In genomic region chr10:98628191-98628590, GRCm38 (mm10) we compare ENCODE assay signal across 23 mouse cellular contexts.
A peak's percentile ranks its signal among the peaks of the same experiment; 100 is the strongest.
DNase-seq lines count a peak whose midpoint lies in the region; ATAC-seq and TF ChIP-seq lines count a peak whose summit lies in the region.
"Had no signal": no experiment of that assay in that cellular context is flagged by ENCODE, and none has a peak within 500 bp of the region (broad histone marks: within the 10 kb centered on the region; RNA-seq: fewer than 3 reads in every experiment).

No protein-coding gene starts in this region.

- no peaks in the 10 kb centered on the region; a peak in 1 of 4 replicates for H3K27me3 ChIP-seq in MEL (ENCODE audit: control insufficient read depth in 1 of 2, insufficient read depth in 2 of 2, low read length in 2 of 2)
- no peaks in the 10 kb centered on the region for H3K27me3 ChIP-seq in myocyte (ENCODE audit: control insufficient read depth, insufficient read depth, insufficient read length)
- H3K27me3 ChIP-seq: CH12.LX; embryonic facial prominence, embryonic 12.5 days; forebrain, embryonic 13.5 days; forebrain, embryonic 15.5 days had no signal

- H3K9ac ChIP-seq in MEL (ENCODE audit: control insufficient read depth, low read depth, low read length, poor library complexity, severe bottlenecking): no peak overlapping the region
- H3K9ac ChIP-seq: embryonic facial prominence, embryonic 12.5 days; forebrain, embryonic 13.5 days; forebrain, embryonic 15.5 days; forebrain, postnatal 0 days had no signal

- TF ChIP-seq EP300 in MEL (IDR thresholded peaks at IDR 0.05; ENCODE audit: low read depth in 1 of 2, low read length in 2 of 2): no peak

- no peak for DNase-seq in left cerebral cortex, adult 2 months (ENCODE audit: extremely low spot score in 1 of 2, low spot score in 2 of 2)
- DNase-seq in left cerebral cortex, postnatal 36 days (ENCODE audit: low spot score in 2 of 2): no peak
- DNase-seq in 416B (ENCODE audit: low read depth): peak; percentile 2
- DNase-seq in MEL (ENCODE audit: low read depth, low spot score): peak; percentile 9
- DNase-seq in adrenal gland, adult 2 months: no peak
- DNase-seq in thymus, adult 18-20 months: no peak
- DNase-seq: adrenal gland, postnatal 10 days; adrenal gland, postnatal 25 days; cerebellum, adult 11-12 months; cerebellum, adult 2 months; cerebellum, adult 9-10 months; cerebellum, postnatal 10 days; cerebellum, postnatal 25 days; forebrain, postnatal 0 days had no signal

- H3K4me3 ChIP-seq in left cerebral cortex, adult 2 months: no peak overlapping the region
- H3K4me3 ChIP-seq in MEL (ENCODE audit: control insufficient read depth in 1 of 2, insufficient read depth in 1 of 2, low read depth in 2 of 2, low read length in 2 of 2): no peak overlapping the region
- no peak overlapping the region for H3K4me3 ChIP-seq in myocyte
- H3K4me3 ChIP-seq: embryonic facial prominence, embryonic 10.5 days; embryonic facial prominence, embryonic 12.5 days; forebrain, embryonic 13.5 days; forebrain, embryonic 15.5 days had no signal

- H3K79me2 ChIP-seq in MEL (ENCODE audit: control insufficient read depth, insufficient read depth, low read length, poor library complexity) (no peaks in the 10 kb centered on the region), myocyte (ENCODE audit: control insufficient read depth, insufficient read depth) (no peaks in the 10 kb centered on the region)

- H3K36me3 ChIP-seq in MEL (ENCODE audit: control insufficient read depth in 1 of 2, insufficient read depth in 2 of 2, low read length in 2 of 2) (peaks cover 0 to 22% of the 10 kb centered on the region in 2 experiments; a peak in 2 of 4 replicates), myocyte (ENCODE audit: control insufficient read depth, insufficient read depth) (no peaks in the 10 kb centered on the region)
- H3K36me3 ChIP-seq: embryonic facial prominence, embryonic 10.5 days; embryonic facial prominence, embryonic 12.5 days; forebrain, embryonic 15.5 days; G1E had no signal

- peaks cover 2 to 10% of the 10 kb centered on the region in 2 experiments; a peak in 3 of 4 replicates for H3K4me1 ChIP-seq in MEL (ENCODE audit: control insufficient read depth in 1 of 2, insufficient read depth in 2 of 2, low read length in 2 of 2)
- H3K4me1 ChIP-seq: embryonic facial prominence, embryonic 10.5 days; embryonic facial prominence, embryonic 12.5 days; forebrain, embryonic 13.5 days; forebrain, embryonic 15.5 days had no signal

- H3K4me2 ChIP-seq in myocyte (ENCODE audit: low read depth): peak overlapping the region; percentile 24
- H3K4me2 ChIP-seq: embryonic facial prominence, embryonic 12.5 days; forebrain, embryonic 13.5 days; forebrain, embryonic 15.5 days had no signal

- intact Hi-C loops in left cerebral cortex, adult 2 months (cut with DNase I): loop anchor here (5.0 to 10.0 kb wide), 2 partner anchors 114 to 147 kb away; no protein-coding TSS in a partner anchor
- intact Hi-C loops in left cerebral cortex, postnatal 36 days (cut with DNase I): no loop called here

- no peak for TF ChIP-seq CTCF in left cerebral cortex, adult 2 months (IDR thresholded peaks at IDR 0.05)
- TF ChIP-seq CTCF in MEL (IDR thresholded peaks at IDR 0.05 in 2 of 3, conservative IDR thresholded peaks at IDR 0.05 in 1 of 3; ENCODE audit: control insufficient read depth in 1 of 3, insufficient read depth in 1 of 3, low read depth in 2 of 3, low read length in 3 of 3, poor library complexity in 1 of 3, severe bottlenecking in 1 of 3): no peak

- TF ChIP-seq POLR2A in MEL (IDR thresholded peaks at IDR 0.05; ENCODE audit: control insufficient read depth in 1 of 2, insufficient read depth in 1 of 2, low read depth in 1 of 2, low read length in 2 of 2, poor library complexity in 1 of 2) (no peak), myocyte (IDR thresholded peaks at IDR 0.05; ENCODE audit: insufficient read length, low read depth) (no peak)

- H3ac ChIP-seq in myocyte (ENCODE audit: control insufficient read depth, insufficient read length): no peak overlapping the region

- H3K9me3 ChIP-seq in MEL (replicated peaks; ENCODE audit: insufficient read depth, low read length): no peaks in the 10 kb centered on the region
- H3K9me3 ChIP-seq: embryonic facial prominence, embryonic 10.5 days; embryonic facial prominence, embryonic 12.5 days; forebrain, embryonic 13.5 days; forebrain, embryonic 15.5 days; G1E had no signal

- no peak for ATAC-seq in activated CD4-positive, CD25-positive, alpha-beta regulatory T cell, adult 4 months
- ATAC-seq: CD4-positive, CD25-positive, alpha-beta regulatory T cell, adult 4 months; forebrain, embryonic 13.5 days; forebrain, embryonic 15.5 days; forebrain, postnatal 0 days had no signal

- no peak for TF ChIP-seq RAD21 in MEL (IDR thresholded peaks at IDR 0.05; ENCODE audit: low read depth, low read length)

- H3K27ac ChIP-seq in left cerebral cortex, adult 2 months: peak overlapping the region; percentile 21; the same call in 1 of the 2 replicates
- no peak overlapping the region for H3K27ac ChIP-seq in MEL (ENCODE audit: control insufficient read depth, low read depth, low read length)
- H3K27ac ChIP-seq: embryonic facial prominence, embryonic 10.5 days; embryonic facial prominence, embryonic 12.5 days; forebrain, embryonic 13.5 days; forebrain, embryonic 15.5 days had no signal

TF ChIP-seq in MEL, 35 proteins besides CTCF, POLR2A, EP300 and RAD21:
- no peak for TF ChIP-seq SIN3A (IDR thresholded peaks at IDR 0.05; ENCODE audit: low read length)
- TF ChIP-seq POLR2AphosphoS2 (IDR thresholded peaks at IDR 0.05; ENCODE audit: low read length): no peak
- no peak for TF ChIP-seq MYC (IDR thresholded peaks at IDR 0.05; ENCODE audit: low read depth, low read length)
- TF ChIP-seq RCOR1 (IDR thresholded peaks at IDR 0.05; ENCODE audit: low read depth, low read length): no peak
- no peak for TF ChIP-seq NELFE (IDR thresholded peaks at IDR 0.05; ENCODE audit: low read depth, low read length)
- TF ChIP-seq POLR2AphosphoS5 (IDR thresholded peaks at IDR 0.05; ENCODE audit: borderline replicate concordance, low read depth, low read length): no peak
- TF ChIP-seq USF2 (IDR thresholded peaks at IDR 0.05; ENCODE audit: borderline replicate concordance in 1 of 2, insufficient read depth in 1 of 2, low read depth in 1 of 2, low read length in 2 of 2): no peak
- no peak for TF ChIP-seq TAL1 (IDR thresholded peaks at IDR 0.05; ENCODE audit: low read length)
- no peak for TF ChIP-seq E2F4 (IDR thresholded peaks at IDR 0.05; ENCODE audit: borderline replicate concordance, low read depth, low read length)
- no peak for TF ChIP-seq UBTF (IDR thresholded peaks at IDR 0.05; ENCODE audit: borderline replicate concordance, insufficient read depth, low read depth, low read length)
- TF ChIP-seq USF1 (IDR thresholded peaks at IDR 0.05; ENCODE audit: low read depth, low read length): no peak

TF ChIP-seq in myocyte, 11 proteins besides CTCF, POLR2A, EP300 and RAD21:
- TF ChIP-seq TCF3 (IDR thresholded peaks at IDR 0.05; ENCODE audit: insufficient read length, low read depth) (no peak), REST (IDR thresholded peaks at IDR 0.05; ENCODE audit: insufficient read depth, insufficient read length) (no peak), POLR2AphosphoS2 (IDR thresholded peaks at IDR 0.05; ENCODE audit: insufficient read length, low read depth) (no peak), MYOG (IDR thresholded peaks at IDR 0.05; ENCODE audit: control insufficient read depth in 1 of 3, insufficient read depth in 1 of 3, insufficient read length in 2 of 3, low read depth in 2 of 3) (no peak), MAX (IDR thresholded peaks at IDR 0.05; ENCODE audit: low read depth) (no peak), USF1 (IDR thresholded peaks at IDR 0.05; ENCODE audit: low read depth) (no peak)

Comparison
In these comparisons a context has a peak if more than half of its experiments do, and no peak if none do; other contexts are left out.
1. DNase-seq: peak in 416B (single experiment) and MEL (single experiment); none in left cerebral cortex, adult 2 months (0 of 2), left cerebral cortex, postnatal 36 days (0 of 2), adrenal gland, adult 2 months (single experiment) and thymus, adult 18-20 months (0 of 2).